Mouse (Mus musculus) bone marrow macrophage, adult 2 months (primary cell): Measurements from ENCODE around the gene Rcor3.

ENCODE experiments used
- CTCF ChIP-seq: IDR thresholded peaks from 2 replicates; pipeline ENCODE4 v1.5.1; 2012; ENCODE audit warnings: low read depth, mild to moderate bottlenecking, low read length, moderate library complexity
- POLR2A ChIP-seq: IDR thresholded peaks from 2 replicates; pipeline ENCODE4 v1.6.1; 2012; ENCODE audit warnings: mild to moderate bottlenecking, low read depth, low read length, borderline replicate concordance

GRCm38 (mm10) chr1:192072426-192072825, 65.4 kb downstream of the Rcor3 start:
- TF ChIP-seq POLR2A (no peak), CTCF (no peak)
